ENCODE assay signal across 10 mouse cellular contexts in the genomic region with DNA sequence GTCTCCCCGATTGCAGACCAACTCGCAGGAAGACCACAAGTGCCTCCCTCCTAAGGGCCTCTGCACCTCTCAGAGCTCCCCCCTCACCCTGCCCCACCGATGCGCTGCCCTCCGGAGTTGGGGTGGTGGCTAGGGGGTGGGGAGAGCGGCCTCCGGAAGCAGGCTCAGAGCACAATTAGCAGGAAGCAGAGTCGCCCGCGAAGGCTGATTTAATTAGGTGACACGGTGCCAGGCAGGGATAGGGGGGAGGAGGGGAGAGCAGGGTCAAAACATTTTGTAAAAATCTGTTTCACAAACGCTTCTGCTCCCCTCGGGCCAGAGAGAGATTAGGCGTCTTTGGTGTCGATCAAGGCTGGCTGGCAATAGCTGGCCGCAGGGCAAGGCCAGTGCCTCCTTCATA.
A peak's percentile ranks its signal among the peaks of the same experiment; 100 is the strongest.
DNase-seq lines count a peak whose midpoint lies in the region; ATAC-seq lines count a peak whose summit lies in the region.
"Had no signal": no experiment of that assay in that cellular context is flagged by ENCODE, and none has a peak within 500 bp of the region (broad histone marks: within the 10 kb centered on the region; RNA-seq: fewer than 3 reads in every experiment).

No protein-coding gene starts in this region.

- H3K27ac ChIP-seq in limb, embryonic 11.5 days (replicated peaks; ENCODE audit: low read depth, low read length), result no peak overlapping the region
- H3K27ac ChIP-seq: liver, embryonic 15.5 days had no signal

- ATAC-seq in limb, embryonic 11.5 days (ENCODE audit: insufficient number of reproducible peaks, low FRiP score, low TSS enrichment, low read depth), result no peak

- H3K27me3 ChIP-seq in limb, embryonic 11.5 days (ENCODE audit: control insufficient read depth, insufficient read depth, low read length), result peaks cover 40% of the 10 kb centered on the region

- DNase-seq in embryo, embryonic 9.5 days (ENCODE audit: extremely low spot score), result peak; percentile 33
- DNase-seq in embryo, embryonic 10 days (ENCODE audit: low spot score), result no peak
- peak; percentile 69 for DNase-seq in retina, postnatal 1 day
- no peak for DNase-seq in retina, embryonic 14.5 days (ENCODE audit: low spot score)
- no peak for DNase-seq in limb, embryonic 11.5 days (ENCODE audit: low spot score)
- no peak for DNase-seq in thymus, postnatal 14 days
- DNase-seq in adrenal gland, adult 8-10 months, result no peak
- no peak for DNase-seq in cerebellum, adult 18-20 months
- DNase-seq: cerebellum, adult 9-10 months had no signal

- WGBS in limb, embryonic 11.5 days, result 1% methylated on average over 16 of the region's 16 CpGs

- peaks cover 4% of the 10 kb centered on the region; the same call in 1 of the 2 replicates for H3K4me1 ChIP-seq in limb, embryonic 11.5 days (ENCODE audit: control insufficient read depth, insufficient read depth, low read length)
- H3K4me1 ChIP-seq: liver, embryonic 15.5 days had no signal

- no peaks in the 10 kb centered on the region for H3K9me3 ChIP-seq in limb, embryonic 11.5 days (ENCODE audit: control insufficient read depth, low read length)
- H3K9me3 ChIP-seq: liver, embryonic 15.5 days had no signal

- H3K36me3 ChIP-seq in limb, embryonic 11.5 days (ENCODE audit: control insufficient read depth, insufficient read depth, low read length), result no peaks in the 10 kb centered on the region
- H3K36me3 ChIP-seq: liver, embryonic 15.5 days had no signal

- no peak overlapping the region for H3K9ac ChIP-seq in limb, embryonic 11.5 days (ENCODE audit: low read length)
- H3K9ac ChIP-seq: liver, embryonic 15.5 days had no signal

- H3K4me3 ChIP-seq in limb, embryonic 11.5 days (ENCODE audit: low read depth, low read length), result no peak overlapping the region
- H3K4me3 ChIP-seq: liver, embryonic 15.5 days had no signal

- H3K4me2 ChIP-seq in limb, embryonic 11.5 days (ENCODE audit: low read depth, severe bottlenecking), result peak overlapping the region; percentile 34; the same call in 1 of the 2 replicates
- H3K4me2 ChIP-seq: liver, embryonic 15.5 days had no signal

Comparison
In these comparisons a context has a peak if more than half of its experiments do, and no peak if none do; other contexts are left out.
1. DNase-seq: peak in embryo, embryonic 9.5 days (single experiment) and retina, postnatal 1 day (single experiment); none in embryo, embryonic 10 days (single experiment), retina, embryonic 14.5 days (single experiment), limb, embryonic 11.5 days (single experiment), thymus, postnatal 14 days (single experiment), adrenal gland, adult 8-10 months (single experiment) and cerebellum, adult 18-20 months (0 of 2).